Mouse (Mus musculus) kidney, embryonic 16.5 days (tissue): ENCODE results near the gene Pfkfb3. TPM values are rescaled to one million over a fixed set of nuclear protein-coding genes. Genes with fewer than 3 reads are reported as not detected.

Experiments
- ATAC-seq: fragments of 200-750 bp; cut with Nextera tagmentation; 2 replicates; pipeline ENCODE4 v1.8.0; 2017; ENCODE audit warnings: moderate TSS enrichment; ENCODE audit not compliant: low FRiP score, low TSS enrichment
- H3K27ac ChIP-seq: fragments of 300-500 bp; sonication (generic); 2 replicates; pipeline ENCODE4 v1.5.1; 2014; ENCODE audit warnings: low read length
- H3K27me3 ChIP-seq: fragments of 300-500 bp; sonication (generic); 2 replicates; pipeline ENCODE4 v1.6.1; 2014; ENCODE audit warnings: low read length, control low read depth, mixed read lengths; ENCODE audit not compliant: insufficient read depth
- H3K36me3 ChIP-seq: fragments of 300-500 bp; sonication (generic); 2 replicates; pipeline ENCODE4 v1.6.1; 2014; ENCODE audit warnings: low read length, control low read depth, mixed read lengths; ENCODE audit not compliant: insufficient read depth
- H3K4me1 ChIP-seq: fragments of 300-500 bp; sonication (generic); 2 replicates; pipeline ENCODE4 v1.6.1; 2014; ENCODE audit warnings: low read length, control low read depth, mixed read lengths; ENCODE audit not compliant: insufficient read depth
- H3K4me2 ChIP-seq: fragments of 300-500 bp; sonication (generic); replicated peaks from 2 replicates; pipeline ENCODE4 v1.6.1; 2014; ENCODE audit warnings: low read depth, low read length
- H3K4me3 ChIP-seq: fragments of 300-500 bp; sonication (generic); 2 replicates; pipeline ENCODE4 v1.5.1; 2014; ENCODE audit warnings: mild to moderate bottlenecking, low read length
- H3K9ac ChIP-seq: fragments of 300-500 bp; sonication (generic); replicated peaks from 2 replicates; pipeline ENCODE4 v1.6.1; 2014; ENCODE audit warnings: low read length
- H3K9me3 ChIP-seq: fragments of 300-500 bp; sonication (generic); 2 replicates; pipeline ENCODE4 v1.6.1; 2016; ENCODE audit warnings: low read length, control low read depth
- WGBS: fragments of 180-500 bp; shearing (Covaris S2); extraction: QIAGEN DNeasy Blood & Tissue Kit; methylation state at CpG from one replicate; pipeline ENCODE4 v1.1.7; 2014; 5-methylcytosine and 5-hydroxymethylcytosine counted together
- polyA plus RNA-seq: library from polyadenylated mRNA; unstranded; fragments of >200 nt; fragmentation: Nextera tagmentation; extraction: Ambion mirVana; gene quantifications from 2 replicates; pipeline ENCODE4 v1.2.1, GENCODE M21; 2015

Gene Pfkfb3
- polyA plus RNA-seq, 1 experiment from 2014 or later: 11.9 TPM

GRCm38 (mm10) chr2:11494841-11495255, 59.0 kb downstream of the Pfkfb3 start:
- peaks cover 4% of the 10 kb centered on the region for H3K4me1 ChIP-seq
- no peak overlapping the region for H3K9ac ChIP-seq
- no peaks in the 10 kb centered on the region for H3K27me3 ChIP-seq
- H3K36me3 ChIP-seq: peaks cover 31% of the 10 kb centered on the region
- WGBS: 71% methylated on average over 7 of the region's 7 CpGs
- H3K4me3 ChIP-seq: no peak overlapping the region
- H3K4me2 ChIP-seq: no peak overlapping the region
- H3K9me3 ChIP-seq: no peaks in the 10 kb centered on the region
- H3K27ac ChIP-seq: no peak overlapping the region
- ATAC-seq: no peak

- no peak overlapping the region for H3K9ac ChIP-seq
- H3K27me3 ChIP-seq: no peaks in the 10 kb centered on the region
- peaks cover 38% of the 10 kb centered on the region for H3K36me3 ChIP-seq
- no peak for ATAC-seq
- H3K4me1 ChIP-seq: peaks cover 3% of the 10 kb centered on the region; the same call in 1 of the 2 replicates
- 91% methylated on average over 5 of the region's 5 CpGs for WGBS
- H3K27ac ChIP-seq: no peak overlapping the region
- no peaks in the 10 kb centered on the region for H3K9me3 ChIP-seq
- H3K4me2 ChIP-seq: no peak overlapping the region
- no peak overlapping the region for H3K4me3 ChIP-seq
These were observed 61.0 kb downstream of the Pfkfb3 start for GRCm38 (mm10) chr2:11492855-11493254.

- 76% methylated on average over 3 of the region's 3 CpGs for WGBS
- no peak overlapping the region for H3K9ac ChIP-seq
- peaks cover 3% of the 10 kb centered on the region; the same call in 1 of the 2 replicates for H3K4me1 ChIP-seq
- H3K9me3 ChIP-seq: no peaks in the 10 kb centered on the region
- no peak overlapping the region for H3K4me2 ChIP-seq
- H3K36me3 ChIP-seq: peaks cover 38% of the 10 kb centered on the region
- H3K27me3 ChIP-seq: no peaks in the 10 kb centered on the region
- ATAC-seq: no peak
- H3K27ac ChIP-seq: no peak overlapping the region
- H3K4me3 ChIP-seq: no peak overlapping the region
These were observed 62.4 kb downstream of the Pfkfb3 start for GRCm38 (mm10) chr2:11491471-11491870.

- H3K36me3 ChIP-seq: peaks cover 47% of the 10 kb centered on the region
- no peaks in the 10 kb centered on the region for H3K9me3 ChIP-seq
- H3K4me1 ChIP-seq: 0 out of 2 replicates have a peak, but pooled peaks cover 3% of the 10 kb centered on the region
- ATAC-seq: no peak
- no peak overlapping the region for H3K9ac ChIP-seq
- H3K4me2 ChIP-seq: no peak overlapping the region
- no peaks in the 10 kb centered on the region for H3K27me3 ChIP-seq
- WGBS: 92% methylated on average over 4 of the region's 4 CpGs
- no peak overlapping the region for H3K4me3 ChIP-seq
- no peak overlapping the region for H3K27ac ChIP-seq
These were observed 63.3 kb downstream of the Pfkfb3 start for GRCm38 (mm10) chr2:11490554-11490953.

- WGBS: 89% methylated on average over 4 of the region's 4 CpGs
- H3K27me3 ChIP-seq: no peaks in the 10 kb centered on the region
- no peak overlapping the region for H3K9ac ChIP-seq
- H3K36me3 ChIP-seq: peaks cover 68% of the 10 kb centered on the region
- H3K4me2 ChIP-seq: no peak overlapping the region
- ATAC-seq: no peak
- H3K27ac ChIP-seq: no peak overlapping the region
- no peak overlapping the region for H3K4me3 ChIP-seq
- no peaks in the 10 kb centered on the region for H3K9me3 ChIP-seq
- H3K4me1 ChIP-seq: no peaks in the 10 kb centered on the region
These were observed 70.7 kb downstream of the Pfkfb3 start for GRCm38 (mm10) chr2:11483226-11483625.

- Histone ChIP-seq H3K27ac (no peak overlapping the region), H3K4me2 (no peak overlapping the region), H3K36me3 (peaks cover 71% of the 10 kb centered on the region), H3K9me3 (no peaks in the 10 kb centered on the region), H3K4me1 (no peaks in the 10 kb centered on the region), H3K4me3 (no peak overlapping the region), H3K27me3 (no peaks in the 10 kb centered on the region), H3K9ac (no peak overlapping the region)
- ATAC-seq: no peak
- 87% methylated on average over 7 of the region's 7 CpGs for WGBS
These were observed 71.5 kb downstream of the Pfkfb3 start for GRCm38 (mm10) chr2:11482364-11482763.

- no peak for ATAC-seq
These were observed 74.9 kb downstream of the Pfkfb3 start for GRCm38 (mm10) chr2:11478960-11479359.

GRCm38 (mm10) chr2:11475316-11475715, 78.6 kb downstream of the Pfkfb3 start:
- ATAC-seq: no peak
- Histone ChIP-seq H3K4me3 (no peak overlapping the region), H3K36me3 (peaks cover 70% of the 10 kb centered on the region), H3K27me3 (no peaks in the 10 kb centered on the region), H3K4me2 (no peak overlapping the region), H3K4me1 (no peaks in the 10 kb centered on the region), H3K9ac (no peak overlapping the region), H3K27ac (no peak overlapping the region), H3K9me3 (no peaks in the 10 kb centered on the region)
- 97% methylated on average over 7 of the region's 7 CpGs for WGBS

More at GRCm38 (mm10) chr2:11478960-11479359, 74.9 kb downstream of the Pfkfb3 start:
- Histone ChIP-seq H3K4me3 (no peak overlapping the region), H3K27me3 (no peaks in the 10 kb centered on the region), H3K27ac (no peak overlapping the region), H3K4me2 (no peak overlapping the region), H3K4me1 (no peaks in the 10 kb centered on the region), H3K36me3 (peaks cover 73% of the 10 kb centered on the region), H3K9ac (no peak overlapping the region), H3K9me3 (no peaks in the 10 kb centered on the region)
- 71% methylated on average over 2 of the region's 2 CpGs for WGBS

GRCm38 (mm10) chr2:11464661-11465099, 89.2 kb downstream of the Pfkfb3 start:
- peak; percentile 49; the same call in 1 of the 2 replicates for ATAC-seq
- no peak overlapping the region for H3K4me2 ChIP-seq
- no peak overlapping the region for H3K27ac ChIP-seq
- no peaks in the 10 kb centered on the region for H3K9me3 ChIP-seq
- 77% methylated on average over 3 of the region's 3 CpGs for WGBS
- no peaks in the 10 kb centered on the region for H3K27me3 ChIP-seq
- no peaks in the 10 kb centered on the region for H3K36me3 ChIP-seq
- H3K9ac ChIP-seq: no peak overlapping the region
- H3K4me1 ChIP-seq: no peaks in the 10 kb centered on the region
- H3K4me3 ChIP-seq: no peak overlapping the region

- H3K4me2 ChIP-seq: no peak overlapping the region
- H3K9me3 ChIP-seq: no peaks in the 10 kb centered on the region
- H3K4me3 ChIP-seq: no peak overlapping the region
- H3K36me3 ChIP-seq: no peaks in the 10 kb centered on the region
- no peaks in the 10 kb centered on the region for H3K27me3 ChIP-seq
- no peak overlapping the region for H3K9ac ChIP-seq
- WGBS: 57% methylated on average over 3 of the region's 3 CpGs
- no peak for ATAC-seq
- H3K27ac ChIP-seq: no peak overlapping the region
- 0 out of 2 replicates have a peak, but pooled peaks cover 3% of the 10 kb centered on the region for H3K4me1 ChIP-seq
These were observed 92.9 kb downstream of the Pfkfb3 start for GRCm38 (mm10) chr2:11460976-11461375.
